Mouse (Mus musculus) midbrain, embryonic 15.5 days (tissue): ENCODE measurements around the gene Itgax. TPM values are rescaled to one million over a fixed set of nuclear protein-coding genes. Genes with fewer than 3 reads are reported as not detected.
"Not testable (repeated sequence)": the region's sequence is repeated elsewhere in the genome, so short reads cannot be mapped to it uniquely, and the experiment has no call there.

Experiments
- ATAC-seq: fragments of 200-750 bp; cut with Nextera tagmentation; replicated peaks from 2 replicates; pipeline ENCODE4 v1.8.0; 2017; ENCODE audit warnings: moderate TSS enrichment
- H3K27ac ChIP-seq: fragments of 300-500 bp; sonication (generic); 2 replicates; pipeline ENCODE4 v1.5.1; 2015; ENCODE audit warnings: mild to moderate bottlenecking, inconsistent platforms
- H3K27me3 ChIP-seq: fragments of 300-500 bp; sonication (generic); replicated peaks from 2 replicates; pipeline ENCODE4 v1.6.1; 2015; ENCODE audit warnings: inconsistent platforms
- H3K36me3 ChIP-seq: fragments of 300-500 bp; sonication (generic); replicated peaks from 2 replicates; pipeline ENCODE4 v1.6.1; 2015; ENCODE audit warnings: inconsistent platforms
- H3K4me1 ChIP-seq: fragments of 300-500 bp; sonication (generic); 2 replicates; pipeline ENCODE4 v1.6.1; 2015; ENCODE audit warnings: inconsistent platforms
- H3K4me2 ChIP-seq: fragments of 300-500 bp; sonication (generic); 2 replicates; pipeline ENCODE4 v1.6.1; 2015; ENCODE audit warnings: inconsistent platforms, mild to moderate bottlenecking, moderate library complexity
- H3K4me3 ChIP-seq: fragments of 300-500 bp; sonication (generic); 2 replicates; pipeline ENCODE4 v1.5.1; 2015; ENCODE audit warnings: mild to moderate bottlenecking, inconsistent platforms
- H3K9ac ChIP-seq: fragments of 300-500 bp; sonication (generic); 2 replicates; pipeline ENCODE4 v1.6.1; 2015; ENCODE audit warnings: mild to moderate bottlenecking, inconsistent platforms
- H3K9me3 ChIP-seq: fragments of 300-500 bp; sonication (generic); 2 replicates; pipeline ENCODE4 v1.6.1; 2016; ENCODE audit warnings: inconsistent platforms
- WGBS: fragments of 180-500 bp; shearing (Covaris S2); methylation state at CpG from one replicate; pipeline ENCODE4 v1.1.7; 2015; ENCODE audit warnings: mixed read lengths; 5-methylcytosine and 5-hydroxymethylcytosine counted together
- polyA plus RNA-seq: library from polyadenylated mRNA; unstranded; fragments of >200 nt; fragmentation: Nextera tagmentation; extraction: Ambion mirVana; gene quantifications from 2 replicates; pipeline ENCODE4 v1.2.1, GENCODE M21; 2015

Gene Itgax
- polyA plus RNA-seq, 1 experiment from 2014 or later: 0.08 TPM

DNA sequence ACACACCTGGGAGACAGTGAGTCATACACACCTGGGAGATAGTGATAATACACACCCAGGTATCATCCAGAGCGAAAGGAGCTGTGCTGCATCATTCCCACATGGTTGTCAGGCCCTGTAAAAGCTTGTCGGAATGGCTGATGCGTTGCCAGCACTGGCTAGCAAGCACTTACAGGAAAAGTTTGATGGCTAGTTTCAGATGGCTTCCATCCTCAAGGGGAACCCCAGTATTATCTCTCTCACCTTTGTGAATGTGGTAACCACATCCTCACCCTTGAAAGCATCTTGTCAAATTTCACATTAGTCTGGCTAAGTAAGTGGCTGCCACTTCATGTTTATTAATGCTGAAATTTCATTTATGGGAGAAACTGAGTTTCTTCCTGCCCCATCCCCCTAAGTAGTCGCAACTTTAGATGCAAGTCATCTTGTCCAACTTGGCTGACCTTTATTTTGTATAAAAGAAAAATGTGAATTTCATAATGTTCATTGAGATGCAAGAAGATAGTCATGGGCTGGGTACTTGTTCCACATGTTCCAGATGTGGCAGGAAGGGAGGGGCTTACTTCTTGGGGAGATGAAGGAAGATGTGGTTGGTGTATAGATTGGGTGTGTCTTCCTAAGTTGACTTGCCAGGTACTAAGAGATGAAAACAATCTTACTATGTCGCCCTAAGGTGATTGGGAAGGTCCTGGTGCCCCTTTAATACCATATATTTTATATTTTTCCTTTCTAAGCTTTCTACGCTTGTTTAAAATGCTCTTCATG, 9.4 kb upstream of the Itgax start:
- H3K4me2 ChIP-seq: no peak overlapping the region
- H3K27ac ChIP-seq: no peak overlapping the region
- WGBS: 83% methylated on average over 6 of the region's 6 CpGs
- H3K4me3 ChIP-seq: no peak overlapping the region
- no peaks in the 10 kb centered on the region for H3K9me3 ChIP-seq
- H3K36me3 ChIP-seq: no peaks in the 10 kb centered on the region
- ATAC-seq: no peak
- no peak overlapping the region for H3K9ac ChIP-seq
- no peaks in the 10 kb centered on the region for H3K27me3 ChIP-seq
- H3K4me1 ChIP-seq: no peaks in the 10 kb centered on the region

DNA sequence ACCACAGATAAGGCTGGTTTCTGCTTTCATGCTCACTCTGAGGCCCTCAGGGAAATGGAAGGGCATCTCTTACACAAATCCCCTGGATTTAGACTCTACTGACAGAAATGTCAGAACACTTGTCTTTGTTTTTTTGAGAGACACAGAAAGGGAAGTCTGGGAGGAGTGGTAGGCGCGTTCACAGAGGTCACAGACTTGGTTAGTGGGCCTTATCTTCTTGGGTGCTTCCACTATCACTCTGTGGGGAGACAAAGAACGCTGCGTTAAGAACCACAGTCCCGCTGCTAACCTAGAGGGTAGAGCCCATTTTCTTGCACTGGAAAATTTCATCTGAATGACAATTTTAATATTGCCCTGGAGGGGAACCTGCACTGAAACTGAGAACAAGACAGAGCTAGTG, 2.8 kb downstream of the Itgax start:
- ATAC-seq: no peak
- H3K36me3 ChIP-seq: no peaks in the 10 kb centered on the region
- no peak overlapping the region for H3K4me2 ChIP-seq
- 83% methylated on average over 5 of the region's 5 CpGs for WGBS
- H3K27me3 ChIP-seq: no peaks in the 10 kb centered on the region
- no peak overlapping the region for H3K4me3 ChIP-seq
- H3K9ac ChIP-seq: no peak overlapping the region
- H3K9me3 ChIP-seq: no peaks in the 10 kb centered on the region
- no peak overlapping the region for H3K27ac ChIP-seq
- no peaks in the 10 kb centered on the region for H3K4me1 ChIP-seq

DNA sequence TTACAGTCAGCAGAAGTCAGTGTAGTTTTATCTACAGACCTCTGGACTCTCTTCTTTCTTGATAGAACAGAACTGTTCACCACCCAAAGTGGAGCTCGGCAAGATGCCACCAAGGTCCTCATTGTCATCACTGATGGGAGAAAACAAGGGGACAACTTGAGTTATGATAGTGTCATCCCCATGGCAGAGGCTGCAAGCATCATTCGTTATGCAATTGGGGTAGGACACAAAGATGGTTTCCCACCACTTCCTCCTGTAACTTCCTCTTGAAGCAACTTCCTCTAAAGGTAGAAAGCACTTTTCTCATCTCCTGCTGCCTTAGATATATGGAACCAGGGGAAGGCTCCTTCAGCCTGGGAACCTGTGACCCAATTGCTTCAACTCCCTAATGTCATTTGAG, 4.2 kb downstream of the Itgax start:
- H3K4me2 ChIP-seq: no peak overlapping the region
- ATAC-seq: no peak
- 87% methylated on average over 2 of the region's 2 CpGs for WGBS
- H3K4me1 ChIP-seq: no peaks in the 10 kb centered on the region
- no peaks in the 10 kb centered on the region for H3K9me3 ChIP-seq
- no peak overlapping the region for H3K27ac ChIP-seq
- H3K4me3 ChIP-seq: no peak overlapping the region
- no peak overlapping the region for H3K9ac ChIP-seq
- no peaks in the 10 kb centered on the region for H3K27me3 ChIP-seq
- H3K36me3 ChIP-seq: no peaks in the 10 kb centered on the region

DNA sequence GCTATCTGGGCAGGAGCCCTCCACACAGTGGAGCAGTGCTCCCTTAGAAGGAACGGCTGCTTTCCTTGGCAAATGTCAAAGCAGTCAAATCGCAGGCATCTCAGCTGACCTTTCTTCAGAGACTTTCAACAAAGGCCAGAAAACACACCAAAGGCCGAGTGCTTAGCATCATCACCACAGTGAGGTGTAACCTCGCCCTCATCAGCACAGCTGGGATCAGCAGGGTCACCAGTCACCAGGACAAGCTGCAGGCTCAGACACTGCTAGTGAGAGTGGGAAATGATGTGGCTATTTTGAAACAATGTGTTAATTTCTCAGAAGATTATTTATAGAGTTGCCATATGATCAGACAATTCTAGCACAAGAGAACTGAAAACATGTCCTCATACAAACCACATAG, 7.6 kb downstream of the Itgax start:
- H3K4me2 ChIP-seq: no peak overlapping the region
- no peak for ATAC-seq
- no peak overlapping the region for H3K9ac ChIP-seq
- H3K27ac ChIP-seq: no peak overlapping the region
- 61% methylated on average over 4 of the region's 4 CpGs for WGBS
- H3K36me3 ChIP-seq: no peaks in the 10 kb centered on the region
- H3K4me3 ChIP-seq: no peak overlapping the region
- no peaks in the 10 kb centered on the region for H3K4me1 ChIP-seq
- H3K27me3 ChIP-seq: no peaks in the 10 kb centered on the region
- no peaks in the 10 kb centered on the region for H3K9me3 ChIP-seq

DNA sequence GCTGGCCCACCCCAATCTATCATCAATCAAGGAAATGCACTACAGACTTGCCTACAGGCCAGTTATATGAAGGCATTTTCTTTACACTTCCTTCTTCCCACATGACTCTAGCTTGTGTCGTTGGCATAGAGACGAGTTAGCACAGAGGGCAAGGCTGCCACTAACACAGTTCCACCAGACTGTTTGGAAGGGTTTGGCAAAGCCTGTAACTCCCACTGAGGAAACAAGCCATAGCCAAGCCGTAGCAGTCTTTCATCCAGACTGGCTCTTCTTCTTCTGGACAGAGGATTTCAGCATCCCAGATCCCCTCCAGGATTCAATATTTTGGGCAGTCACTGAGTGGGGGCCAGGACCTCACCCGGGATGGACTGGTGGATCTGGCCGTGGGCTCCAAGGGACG, 10.3 kb downstream of the Itgax start:
- no peaks in the 10 kb centered on the region for H3K27me3 ChIP-seq
- no peaks in the 10 kb centered on the region for H3K4me1 ChIP-seq
- ATAC-seq: no peak
- 90% methylated on average over 6 of the region's 6 CpGs for WGBS
- no peak overlapping the region for H3K4me3 ChIP-seq
- no peaks in the 10 kb centered on the region for H3K36me3 ChIP-seq
- H3K9me3 ChIP-seq: no peaks in the 10 kb centered on the region
- H3K9ac ChIP-seq: no peak overlapping the region
- no peak overlapping the region for H3K27ac ChIP-seq
- no peak overlapping the region for H3K4me2 ChIP-seq

DNA sequence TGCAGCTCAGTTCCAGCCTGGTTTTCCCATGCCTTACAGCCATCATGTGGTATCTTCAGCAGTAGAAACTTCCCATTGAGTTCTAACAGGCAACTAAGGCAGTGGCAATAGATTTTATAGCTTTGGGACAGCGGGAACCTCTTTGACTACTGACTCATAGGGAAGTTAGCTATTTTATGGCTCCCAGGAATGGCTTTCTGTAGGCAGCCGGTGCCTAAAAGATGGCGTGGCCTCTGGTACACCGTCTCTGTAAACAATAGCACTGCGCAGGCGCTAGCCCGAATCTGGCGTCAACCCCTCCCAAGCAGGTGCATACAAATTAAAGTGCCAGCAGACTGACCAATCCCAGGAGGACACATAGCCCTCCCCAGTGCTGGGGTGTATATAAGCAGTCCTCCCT, 21.6 kb downstream of the Itgax start:
- 92% methylated on average over 8 of the region's 8 CpGs for WGBS
- Histone ChIP-seq H3K4me2 (no peak overlapping the region), H3K4me3 (no peak overlapping the region), H3K4me1 (no peaks in the 10 kb centered on the region), H3K9ac (no peak overlapping the region), H3K36me3 (no peaks in the 10 kb centered on the region), H3K9me3 (no peaks in the 10 kb centered on the region), H3K27ac (no peak overlapping the region), H3K27me3 (no peaks in the 10 kb centered on the region)
- ATAC-seq: no peak

DNA sequence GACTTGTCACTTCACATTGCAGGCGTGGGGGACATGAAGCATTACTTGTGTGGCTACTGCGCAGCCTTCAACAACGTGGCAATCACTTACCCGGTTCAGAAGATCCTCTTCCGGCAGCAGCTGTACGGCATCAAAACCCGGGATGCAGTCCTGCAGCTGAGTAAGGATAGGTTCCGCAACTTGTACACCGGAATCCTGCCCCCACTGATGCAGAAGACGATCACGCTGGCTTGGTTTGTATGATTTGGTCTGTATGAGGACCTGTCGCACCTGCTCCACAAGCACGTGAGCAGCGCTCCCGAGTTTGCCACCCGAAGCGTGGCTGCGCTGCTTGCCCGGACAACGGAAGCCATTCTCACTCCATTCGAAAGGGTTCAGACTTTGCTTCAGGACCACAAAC, 24.7 kb downstream of the Itgax start, which contains the start of gene Itgad:
TSS of gene Itgad (plus strand) at position 301 of the 400 bp plus-strand sequence.
- ATAC-seq: no peak

DNA sequence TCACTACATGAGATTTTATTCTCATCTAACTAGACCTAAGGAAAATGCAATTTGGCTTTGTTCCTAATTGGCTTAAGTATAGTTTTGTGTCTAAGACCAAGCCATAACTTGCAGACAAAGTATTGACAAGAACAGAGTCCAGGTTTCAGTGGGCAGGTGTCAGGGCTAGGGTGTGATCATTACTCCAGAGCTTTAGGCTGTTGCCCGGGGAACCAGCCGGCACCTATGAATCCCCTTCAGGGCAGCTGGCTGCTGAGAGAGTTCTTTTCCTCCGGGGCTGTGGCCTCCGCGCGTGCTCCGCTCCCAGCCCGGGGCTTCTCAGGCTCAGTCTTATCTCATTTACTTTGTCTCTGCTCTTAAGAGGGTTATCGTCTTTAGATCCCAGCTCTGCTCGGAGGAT, 25.6 kb downstream of the Itgax start:
- no peak overlapping the region for H3K9ac ChIP-seq
- no peak for ATAC-seq
- H3K4me3 ChIP-seq: no peak overlapping the region
- H3K27ac ChIP-seq: no peak overlapping the region
- no peaks in the 10 kb centered on the region for H3K27me3 ChIP-seq
- 44% methylated on average over 10 of the region's 10 CpGs for WGBS
- H3K36me3 ChIP-seq: no peaks in the 10 kb centered on the region
- no peaks in the 10 kb centered on the region for H3K9me3 ChIP-seq
- H3K4me2 ChIP-seq: no peak overlapping the region
- H3K4me1 ChIP-seq: no peaks in the 10 kb centered on the region

More for the DNA sequence above, 24.7 kb downstream of the Itgax start, which contains the start of gene Itgad:
- WGBS: 95% methylated on average over 21 of the region's 21 CpGs
- H3K27me3 ChIP-seq: no peaks in the 10 kb centered on the region
- H3K4me1 ChIP-seq: no peaks in the 10 kb centered on the region
- H3K4me3 ChIP-seq: no peak within 1 kb of the TSS
- no peak within 1 kb of the TSS for H3K9ac ChIP-seq
- H3K9me3 ChIP-seq: no peaks in the 10 kb centered on the region
- H3K4me2 ChIP-seq: no peak within 1 kb of the TSS
- no peak within 1 kb of the TSS for H3K27ac ChIP-seq
- H3K36me3 ChIP-seq: no peaks in the 10 kb centered on the region

DNA sequence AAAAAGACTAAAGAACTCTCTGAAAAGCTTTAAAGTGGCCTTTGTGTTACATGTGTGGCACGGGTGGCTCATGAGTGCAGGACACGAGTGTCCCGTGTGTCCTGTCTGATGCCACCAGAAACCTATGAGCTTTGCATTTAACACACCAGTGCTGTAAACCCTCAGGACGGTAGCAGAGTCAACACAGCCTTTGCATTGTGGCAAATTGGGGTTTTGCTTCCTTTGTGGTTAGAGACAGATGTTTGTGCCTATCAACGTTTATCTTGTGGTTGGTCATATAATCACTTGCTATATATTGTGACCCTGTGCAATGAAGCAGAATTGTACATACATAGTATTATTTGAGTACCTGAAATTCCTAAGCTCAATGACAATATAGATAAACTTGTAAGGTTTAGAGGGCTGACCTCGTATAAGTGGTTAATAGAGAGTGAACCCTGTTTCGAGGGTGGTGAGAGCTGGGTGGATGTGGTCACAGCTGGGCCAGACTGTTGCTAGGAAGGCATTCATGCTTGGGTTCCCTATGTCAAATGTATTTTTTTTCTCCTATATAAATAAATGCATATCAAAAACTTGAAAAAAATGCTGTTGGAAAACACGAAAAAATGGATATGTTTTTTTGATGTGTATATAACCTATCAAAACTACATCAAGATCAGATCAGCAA, 29.5 kb downstream of the Itgax start:
- not testable (repeated sequence) for H3K4me1 ChIP-seq, ATAC-seq, H3K36me3 ChIP-seq, H3K9me3 ChIP-seq, H3K4me2 ChIP-seq, H3K27me3 ChIP-seq, H3K27ac ChIP-seq, H3K9ac ChIP-seq, H3K4me3 ChIP-seq
- 80% methylated on average over 8 of the region's 8 CpGs for WGBS

DNA sequence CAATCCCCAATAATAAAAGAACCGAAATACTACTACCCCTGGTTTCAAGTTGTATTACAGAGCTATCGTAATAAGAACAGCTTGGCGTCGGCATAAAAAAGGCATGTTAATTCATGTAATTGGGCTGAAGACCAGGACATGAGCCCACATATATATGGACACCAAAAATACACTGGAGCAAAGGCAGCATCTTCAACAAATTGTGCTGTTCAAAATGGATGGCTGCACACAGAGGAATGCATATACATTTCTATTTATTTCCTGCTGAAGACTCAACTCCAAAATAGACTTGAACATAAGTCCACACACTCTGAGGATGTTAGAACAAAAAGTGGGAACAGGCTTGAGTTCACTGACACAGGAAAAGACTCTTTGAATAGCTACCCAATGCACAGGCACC, 34.7 kb downstream of the Itgax start:
- H3K27ac ChIP-seq: no peak overlapping the region
- H3K4me2 ChIP-seq: no peak overlapping the region
- ATAC-seq: no peak
- no peaks in the 10 kb centered on the region for H3K27me3 ChIP-seq
- no peaks in the 10 kb centered on the region for H3K4me1 ChIP-seq
- no peaks in the 10 kb centered on the region for H3K36me3 ChIP-seq
- no peak overlapping the region for H3K4me3 ChIP-seq
- H3K9me3 ChIP-seq: no peaks in the 10 kb centered on the region
- no peak overlapping the region for H3K9ac ChIP-seq
- WGBS: 94% methylated on average over 4 of the region's 4 CpGs

DNA sequence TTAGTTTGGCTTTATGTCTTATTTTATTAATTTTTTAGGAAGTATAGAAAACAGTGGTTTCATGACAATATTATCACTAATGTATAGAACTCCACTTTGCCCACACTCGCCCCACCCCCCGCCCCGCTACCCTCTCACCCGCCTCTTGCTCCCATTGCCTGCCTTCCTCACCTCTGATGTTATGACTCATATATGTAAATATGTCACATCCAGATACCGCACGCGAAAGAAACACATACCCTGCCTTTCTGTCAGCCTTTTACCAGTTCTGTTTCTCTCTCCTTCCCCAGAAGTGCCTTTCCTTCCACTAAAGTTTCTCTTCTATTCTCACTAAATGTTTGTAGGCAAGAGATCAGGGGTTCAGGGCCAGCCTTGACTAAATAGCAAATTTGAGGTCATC, 37.0 kb downstream of the Itgax start:
- Histone ChIP-seq H3K4me3 (no peak overlapping the region), H3K4me1 (no peaks in the 10 kb centered on the region), H3K9ac (no peak overlapping the region), H3K27ac (no peak overlapping the region), H3K4me2 (no peak overlapping the region), H3K36me3 (no peaks in the 10 kb centered on the region), H3K27me3 (no peaks in the 10 kb centered on the region), H3K9me3 (no peaks in the 10 kb centered on the region)
- ATAC-seq: no peak
- 96% methylated on average over 7 of the region's 7 CpGs for WGBS

DNA sequence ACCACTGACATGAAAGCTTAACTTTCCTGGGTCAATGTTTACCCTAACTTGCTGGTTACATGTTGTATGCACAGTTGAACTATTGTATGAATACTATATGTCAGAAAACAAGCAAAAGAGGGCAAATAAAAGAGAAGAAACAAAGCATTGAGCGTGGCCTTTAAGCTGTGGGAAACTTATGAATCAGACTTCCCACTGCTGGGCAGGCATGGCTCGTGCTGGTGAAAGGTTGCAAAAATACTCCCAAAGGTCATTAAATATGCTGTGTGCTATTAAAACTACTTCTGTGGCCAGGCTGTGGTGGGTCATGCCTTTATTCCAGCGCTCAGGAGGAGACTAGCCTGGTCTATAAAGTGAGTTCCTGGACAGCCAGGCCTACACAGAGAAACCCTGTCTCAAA, 40.6 kb downstream of the Itgax start:
- 73% methylated on average over 3 of the region's 3 CpGs for WGBS
- H3K27ac ChIP-seq: no peak overlapping the region
- H3K4me1 ChIP-seq: no peaks in the 10 kb centered on the region
- H3K9me3 ChIP-seq: no peaks in the 10 kb centered on the region
- H3K27me3 ChIP-seq: no peaks in the 10 kb centered on the region
- H3K9ac ChIP-seq: no peak overlapping the region
- no peak overlapping the region for H3K4me2 ChIP-seq
- no peak overlapping the region for H3K4me3 ChIP-seq
- ATAC-seq: no peak
- no peaks in the 10 kb centered on the region for H3K36me3 ChIP-seq

DNA sequence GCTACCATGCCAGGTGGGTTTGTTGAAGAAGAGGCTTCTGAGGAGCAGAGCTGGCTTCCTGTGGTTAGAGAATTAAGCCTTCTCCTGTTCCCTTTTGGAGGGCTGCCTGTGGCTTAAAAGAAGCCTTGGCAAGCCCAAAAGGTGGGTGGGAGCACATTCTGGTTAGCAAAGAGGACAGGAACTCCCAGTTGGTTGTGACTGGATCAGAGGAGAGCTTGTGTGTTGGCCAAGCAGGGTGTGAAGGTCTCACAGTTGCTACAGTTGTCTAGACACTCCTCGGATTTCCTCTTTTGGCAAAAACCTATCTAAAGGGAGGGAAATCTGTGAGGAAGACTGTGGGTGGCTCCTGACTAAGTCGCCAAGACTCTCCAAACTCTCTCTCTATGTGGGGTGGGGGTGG, 49.0 kb downstream of the Itgax start:
- WGBS: 80% methylated on average over 2 of the region's 2 CpGs
- H3K4me3 ChIP-seq: no peak overlapping the region
- no peaks in the 10 kb centered on the region for H3K27me3 ChIP-seq
- no peak for ATAC-seq
- H3K4me2 ChIP-seq: no peak overlapping the region
- no peaks in the 10 kb centered on the region for H3K4me1 ChIP-seq
- no peaks in the 10 kb centered on the region for H3K9me3 ChIP-seq
- H3K36me3 ChIP-seq: no peaks in the 10 kb centered on the region
- H3K27ac ChIP-seq: no peak overlapping the region
- H3K9ac ChIP-seq: no peak overlapping the region
